Mouse (Mus musculus) Patski (cell line): Measurements from ENCODE around the gene Gna11. TPM values are rescaled to one million over a fixed set of nuclear protein-coding genes. Genes with fewer than 3 reads are reported as not detected.

Experiments used
- ATAC-seq: fragments of 100-300 bp; one replicate; pipeline ENCODE4 v1.8.0; 2021
- CTCF ChIA-PET: fragments of 350-600 bp; sonication (Branson Sonifier 250); formaldehyde crosslinking; loops from one replicate; lab custom pipeline; 2022; ENCODE audit warnings: inconsistent platforms; lab: Charles Lee
- POLR2A ChIA-PET: fragments of 350-600 bp; sonication (Branson Sonifier 250); formaldehyde crosslinking; loops from one replicate; lab custom pipeline; 2022; ENCODE audit warnings: antibody characterized with exemption, inconsistent platforms; lab: Charles Lee
- DNase-seq: peaks from one replicate; pipeline ENCODE4 v3.0.0-alpha.2; 2011; ENCODE audit warnings: low read depth, low spot score
- H3K27me3 ChIP-seq: fragments of 371-371 bp; one replicate; pipeline ENCODE4 v1.5.1; 2021
- CTCF ChIP-seq: fragments of 100-300 bp; IDR thresholded peaks from one replicate; pipeline ENCODE4 v1.5.1; 2021
- in situ Hi-C: fragments of 300-500 bp; cut with MboI; formaldehyde crosslinking; loops from 3 replicates; pipeline ENCODE4 v1.11.1; 2018; ENCODE audit warnings: low pct_unique_long_range_greater_than_20kb, mixed read lengths
- polyA plus RNA-seq: library from polyadenylated mRNA; unstranded; gene quantifications from one replicate; pipeline ENCODE4 v1.2.3, GENCODE M21; 2021

Gene Gna11
- polyA plus RNA-seq, 1 experiment from 2014 or later = 76.2 TPM

DNA sequence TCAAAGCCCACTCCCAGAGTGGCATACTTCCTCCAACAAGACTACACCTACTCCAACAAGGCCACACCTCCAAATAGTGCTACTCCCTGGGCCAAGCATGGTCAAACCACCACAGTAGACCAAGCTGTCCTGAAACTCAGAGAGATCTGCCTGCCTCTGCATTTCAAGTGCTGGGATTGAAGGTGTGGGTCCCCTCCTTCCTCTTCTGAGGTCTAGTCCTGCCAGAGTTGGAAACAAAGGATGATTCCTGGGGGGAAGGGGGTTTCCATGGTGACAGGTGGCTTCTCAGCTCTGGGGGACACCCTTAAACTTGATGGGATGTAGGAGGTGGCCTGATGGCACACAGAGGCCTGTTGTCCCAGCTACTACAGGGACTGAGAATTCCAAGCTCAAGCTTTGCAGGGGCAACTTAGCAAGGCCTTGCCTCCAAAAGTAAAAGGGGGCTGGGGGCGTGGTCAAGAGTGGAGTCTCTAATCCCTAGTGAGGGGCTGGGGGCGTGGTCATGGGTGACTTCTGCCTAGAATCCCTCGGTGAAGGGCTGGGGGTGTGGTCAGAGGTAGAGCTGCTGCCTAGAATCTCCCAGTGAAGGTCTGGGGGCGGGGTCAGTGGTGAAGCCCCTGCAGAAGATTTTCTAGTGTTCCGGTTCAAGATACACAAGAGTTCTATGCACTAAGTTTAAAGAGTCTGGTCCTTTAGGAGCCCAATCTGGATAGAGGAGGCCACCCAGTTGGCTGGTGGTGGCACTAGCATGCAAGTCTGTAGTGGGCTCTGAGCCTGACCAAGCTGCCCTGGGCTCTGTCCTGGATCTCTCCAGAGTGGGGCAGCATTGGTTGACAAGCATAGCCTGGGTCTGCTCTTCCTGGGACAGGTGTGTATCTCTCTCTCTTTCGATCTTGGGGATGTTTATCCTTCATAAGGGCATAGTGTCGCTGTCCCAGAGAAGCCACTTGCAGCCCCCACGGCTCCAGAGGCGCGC lies 29.4 kb upstream of the Gna11 start, which contains the start of gene Tle2:
Tle2 (plus strand) TSS at position 481 of the 976 bp plus-strand sequence.
- DNase-seq (no peak), ATAC-seq (no peak)
- TF ChIP-seq CTCF = no peak
- ChIA-PET POLR2A (interaction anchor here (0.7 to 1.3 kb wide), 3 partner anchors 22 to 30 kb away, joined by 3 to 4 read pairs (median 4); no protein-coding TSS in a partner anchor), CTCF (interaction anchor here (0.8 to 2.7 kb wide), 7 partner anchors 9 to 56 kb away, joined by 3 to 11 read pairs (median 3); no protein-coding TSS in a partner anchor)
- H3K27me3 ChIP-seq = no peaks in the 10 kb centered on the region
- in situ Hi-C loops = no loop called here

DNA sequence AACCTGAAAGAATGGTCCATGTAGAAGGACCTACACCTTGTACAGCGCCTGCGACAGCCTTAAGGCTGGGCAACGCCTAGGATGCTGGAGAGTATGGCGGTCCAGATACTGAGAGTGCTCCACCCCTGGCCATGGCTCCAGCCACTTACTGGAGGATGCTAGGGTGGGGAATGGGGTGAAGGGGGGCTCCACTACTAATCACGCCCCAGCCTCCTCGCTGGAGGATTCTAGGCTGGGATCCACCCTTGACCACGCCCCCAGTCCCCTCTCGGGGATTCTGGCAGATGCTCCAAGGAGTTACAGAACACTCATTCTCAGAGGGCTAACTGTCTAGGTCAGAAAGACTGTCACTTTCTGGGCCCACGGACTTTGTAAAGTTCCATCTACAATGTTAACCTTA lies 28.0 kb upstream of the Gna11 start:
- no peak for TF ChIP-seq CTCF
- no peak for ATAC-seq
- POLR2A ChIA-PET = interaction anchor here (1.7 to 3.3 kb wide), 2 partner anchors 9 to 12 kb away, joined by 4 to 24 read pairs; partner anchors contain the start of gene Aes
- no peaks in the 10 kb centered on the region for H3K27me3 ChIP-seq
- in situ Hi-C loops = no loop called here
- CTCF ChIA-PET = interaction anchor here (0.7 to 2.8 kb wide), 4 partner anchors 9 to 54 kb away, joined by 3 to 16 read pairs (median 4); partner anchors contain the start of gene BC025920
- no peak for DNase-seq

DNA sequence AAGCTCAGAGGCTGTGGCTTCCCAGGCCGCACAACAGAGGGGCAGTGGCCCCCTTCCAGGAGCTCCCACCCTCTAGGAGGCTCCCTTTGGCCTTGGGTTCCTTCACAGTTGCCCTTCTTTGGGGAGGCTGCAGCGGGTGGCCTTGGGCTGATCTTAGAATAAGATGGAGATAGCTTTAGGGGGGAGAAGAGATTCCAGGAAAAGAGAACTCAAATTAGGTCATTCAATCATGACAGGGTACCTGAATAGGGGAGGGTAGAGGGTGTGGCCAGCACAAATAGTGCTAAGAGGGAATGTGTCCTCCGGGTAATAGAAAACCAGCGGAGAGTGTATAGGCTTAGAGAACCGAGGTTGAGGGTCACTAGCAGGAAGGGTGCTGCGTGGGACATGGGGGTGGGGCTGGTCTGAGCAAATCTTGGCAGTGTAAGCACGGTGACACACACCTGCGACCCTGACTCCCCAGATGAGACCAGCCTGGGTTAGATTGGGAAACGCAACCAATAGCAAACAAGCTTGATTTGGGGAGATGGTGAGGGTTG lies 27.2 kb upstream of the Gna11 start:
- CTCF ChIA-PET = interaction anchor here (0.9 to 3.6 kb wide), 4 partner anchors 10 to 33 kb away, joined by 3 to 22 read pairs (median 12); partner anchors contain the start of gene BC025920

DNA sequence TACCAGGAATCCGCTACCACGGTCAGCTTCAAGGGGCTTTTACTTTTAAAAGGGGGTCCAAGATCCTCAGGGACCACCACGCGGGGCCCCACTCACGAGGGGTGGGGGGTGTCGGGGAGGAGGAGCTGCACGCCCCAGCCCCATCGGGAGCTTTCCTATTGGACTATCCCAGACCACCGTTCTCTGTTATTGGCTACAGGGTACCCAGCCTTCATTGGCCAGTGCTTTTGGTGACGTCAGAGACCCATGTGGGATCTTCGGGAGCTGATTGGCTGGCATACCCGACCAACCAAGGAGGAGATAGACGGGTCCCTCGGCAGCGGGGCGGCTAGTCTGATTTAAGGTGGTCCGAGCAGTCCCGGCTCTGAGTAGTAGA lies 26.5 kb upstream of the Gna11 start:
- ChIA-PET POLR2A (interaction anchor here (0.9 to 3.3 kb wide), 4 partner anchors 11 to 33 kb away, joined by 3 to 24 read pairs (median 7); partner anchors contain the start of gene Aes), CTCF (interaction anchor here (0.9 to 3.6 kb wide), 5 partner anchors 9 to 34 kb away, joined by 3 to 22 read pairs (median 8); partner anchors contain the start of gene BC025920)
- ATAC-seq (peak; percentile 91), DNase-seq (peak; percentile 95)
- TF ChIP-seq CTCF = no peak
- in situ Hi-C loops = no loop called here
- H3K27me3 ChIP-seq = no peaks in the 10 kb centered on the region

More for the DNA sequence above, 27.2 kb upstream of the Gna11 start:
- POLR2A ChIA-PET = interaction anchor here (1.7 to 3.3 kb wide), 3 partner anchors 8 to 25 kb away, joined by 4 to 24 read pairs (median 10); partner anchors contain the start of gene Aes
- ATAC-seq = no peak
- no peak for TF ChIP-seq CTCF
- no peaks in the 10 kb centered on the region for H3K27me3 ChIP-seq
- in situ Hi-C loops = no loop called here
- DNase-seq = no peak

DNA sequence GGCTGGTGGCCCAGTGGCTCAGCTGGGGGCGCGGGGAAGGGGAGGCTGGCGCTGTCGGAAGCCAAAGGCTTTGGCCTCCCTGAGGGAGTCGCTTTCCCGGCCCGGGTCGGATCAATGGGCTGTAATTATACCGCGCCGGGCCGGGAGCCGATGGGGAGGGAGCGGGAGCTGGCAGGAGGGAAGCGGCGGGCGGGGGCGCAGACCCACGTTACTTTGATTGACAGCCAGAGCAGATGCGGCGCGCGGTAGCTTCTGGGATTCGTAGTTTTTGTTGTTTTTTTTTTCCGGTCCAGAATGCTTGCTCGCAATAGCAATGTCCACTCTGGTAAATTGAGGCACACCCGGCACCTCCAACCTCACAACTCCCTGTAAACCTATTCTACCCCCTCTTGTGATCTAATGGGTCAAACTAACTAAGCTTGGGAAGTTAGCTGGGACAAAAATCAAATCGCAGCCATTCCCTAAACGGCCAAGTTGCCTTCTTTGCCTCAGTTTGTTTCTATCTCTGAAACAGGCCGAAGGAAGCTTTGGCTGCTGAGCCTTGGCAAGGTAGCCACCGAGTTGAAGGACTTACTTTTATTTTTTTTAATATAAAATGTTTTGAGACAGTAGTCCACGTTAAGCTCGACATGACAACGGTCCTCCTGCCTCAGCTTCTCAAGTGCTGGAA lies 26.0 kb upstream of the Gna11 start:
- peak; percentile 32 for ATAC-seq
- DNase-seq = peak; percentile 77
- no peaks in the 10 kb centered on the region for H3K27me3 ChIP-seq
- CTCF ChIA-PET = interaction anchor here (0.9 to 3.6 kb wide), 6 partner anchors 9 to 34 kb away, joined by 3 to 22 read pairs (median 6); partner anchors contain the start of gene BC025920
- in situ Hi-C loops = no loop called here
- POLR2A ChIA-PET = interaction anchor here (0.6 to 3.3 kb wide), 5 partner anchors 10 to 33 kb away, joined by 3 to 24 read pairs (median 6); partner anchors contain the start of genes Aes and Gna11
- no peak for TF ChIP-seq CTCF

DNA sequence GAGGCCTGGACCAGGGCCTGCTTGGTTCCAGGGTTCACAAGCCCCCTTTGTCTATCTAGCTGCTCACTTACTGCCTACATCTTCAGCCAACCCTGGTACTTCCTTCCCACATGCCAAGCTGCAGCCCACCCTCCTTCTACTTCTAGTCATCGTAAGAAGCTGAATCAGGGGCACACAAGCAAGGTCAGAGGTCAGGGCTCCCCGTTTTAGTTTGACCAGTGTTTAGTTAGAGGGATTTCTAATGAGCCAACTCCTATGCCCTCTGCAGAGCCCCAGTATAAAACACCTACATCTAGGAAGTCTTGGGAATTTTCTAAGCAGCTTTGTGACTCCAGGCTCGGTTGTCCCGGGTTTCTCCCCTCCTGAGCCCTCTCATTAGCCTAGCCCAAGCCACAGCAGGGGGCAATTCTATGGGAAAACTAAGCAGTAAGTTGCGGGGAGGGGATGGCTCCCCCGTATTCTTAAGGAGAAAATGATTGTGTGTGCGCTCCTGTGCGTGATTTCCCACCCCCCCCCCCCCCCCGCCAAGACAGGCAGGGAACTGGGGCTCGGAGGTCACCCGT lies 25.3 kb upstream of the Gna11 start:
- no peak for TF ChIP-seq CTCF
- in situ Hi-C loops = no loop called here
- ChIA-PET POLR2A (interaction anchor here (0.6 to 3.3 kb wide), 4 partner anchors 9 to 27 kb away, joined by 3 to 24 read pairs (median 8); partner anchors contain the start of genes Aes and Gna11), CTCF (interaction anchor here (1.3 to 3.6 kb wide), 3 partner anchors 8 to 18 kb away, joined by 3 to 22 read pairs (median 8); no protein-coding TSS in a partner anchor)
- ATAC-seq = peak; percentile 13
- peak; percentile 42 for DNase-seq
- H3K27me3 ChIP-seq = no peaks in the 10 kb centered on the region

DNA sequence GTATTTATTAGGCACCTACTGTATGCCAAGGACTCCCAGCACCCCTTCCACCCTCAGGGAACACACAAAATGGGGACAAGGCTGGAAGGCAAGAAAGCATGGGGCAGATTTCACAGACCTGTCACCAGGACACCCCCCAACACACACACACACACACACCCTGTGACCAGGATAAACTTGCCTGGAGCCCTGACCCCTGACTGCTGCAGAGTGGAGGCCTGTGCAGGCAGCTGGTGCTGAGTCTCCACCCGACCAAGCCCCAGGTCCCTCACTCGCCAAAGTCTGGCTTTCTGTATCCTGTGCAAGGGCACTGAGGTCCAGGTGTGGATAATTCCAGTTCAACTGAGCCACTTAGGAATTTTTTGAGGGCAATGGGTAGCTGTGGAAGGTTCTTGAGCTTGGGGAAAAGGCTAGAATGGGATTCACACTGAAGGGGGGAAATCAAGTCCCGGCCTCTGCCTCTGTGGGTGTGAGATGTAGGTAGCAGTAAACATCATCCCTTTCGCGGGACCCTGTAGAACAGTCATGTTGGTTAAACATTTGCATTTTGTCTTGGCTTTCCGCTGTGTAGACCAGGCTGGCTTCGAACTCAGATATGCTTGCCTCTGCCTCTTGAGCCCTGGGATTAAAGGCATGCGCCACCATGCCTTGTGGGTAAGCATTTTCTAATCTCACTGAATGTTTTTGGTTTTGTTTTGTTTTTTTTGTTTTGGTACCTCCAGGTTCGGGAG lies 24.7 kb upstream of the Gna11 start:
- CTCF ChIA-PET = interaction anchor here (1.3 to 3.6 kb wide), 2 partner anchors 10 to 17 kb away, joined by 3 to 22 read pairs; no protein-coding TSS in a partner anchor
- in situ Hi-C loops = no loop called here
- H3K27me3 ChIP-seq = no peaks in the 10 kb centered on the region
- TF ChIP-seq CTCF = no peak
- POLR2A ChIA-PET = interaction anchor here (3.3 kb wide), 1 partner anchor 9 kb away, joined by 24 read pairs; the partner anchor contains the start of gene Aes
- ATAC-seq (no peak), DNase-seq (no peak)

DNA sequence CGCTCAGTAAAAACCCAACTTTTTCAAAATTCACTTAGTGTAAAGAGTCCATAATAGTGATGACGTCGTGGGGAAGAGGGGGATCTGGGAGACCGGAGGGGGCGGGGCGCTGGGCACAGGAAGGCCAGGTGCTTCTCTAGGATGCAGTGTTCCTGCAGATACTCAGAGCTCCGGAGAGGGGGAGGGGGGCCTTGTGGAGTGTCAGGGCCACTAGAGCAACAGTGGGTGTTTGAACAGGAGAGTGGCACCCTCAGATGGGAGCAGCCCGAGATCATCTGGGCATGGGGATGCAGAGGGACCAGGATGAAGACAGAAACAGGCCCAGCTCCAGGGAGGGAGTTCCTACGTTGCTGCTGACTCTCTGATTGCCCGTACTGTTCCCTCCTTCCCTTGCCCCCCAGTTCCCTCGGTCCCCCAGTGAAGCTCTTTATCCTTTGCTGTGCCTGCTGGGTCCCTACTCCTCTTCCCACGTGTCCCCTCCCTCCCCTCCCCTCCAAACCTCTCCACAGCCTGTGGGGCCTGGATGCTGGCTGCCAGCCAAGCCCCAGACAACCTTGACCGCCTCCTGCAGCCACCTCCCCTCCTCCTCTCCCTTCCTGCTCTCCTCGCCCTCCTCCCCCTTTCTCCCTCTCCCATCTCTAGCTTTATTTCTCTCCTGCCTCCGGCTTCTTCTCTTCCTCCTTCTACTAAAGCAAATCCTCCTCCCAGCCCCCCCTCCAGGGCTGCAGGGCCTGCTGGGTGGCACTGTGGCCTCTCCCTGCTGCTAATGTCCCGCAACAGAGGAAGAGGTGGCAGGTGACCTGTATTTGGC lies 23.6 kb upstream of the Gna11 start:
- POLR2A ChIA-PET = interaction anchor here (0.6 to 0.7 kb wide), 2 partner anchors 9 to 13 kb away, joined by 3 read pairs; no protein-coding TSS in a partner anchor
- DNase-seq = no peak
- ATAC-seq = no peak
- CTCF ChIA-PET = interaction anchor here (0.7 kb wide), 1 partner anchor 18 kb away, joined by 3 read pairs; no protein-coding TSS in a partner anchor
- in situ Hi-C loops = no loop called here
- no peak for TF ChIP-seq CTCF
- no peaks in the 10 kb centered on the region for H3K27me3 ChIP-seq
